Mouse (Mus musculus): Measurements from ENCODE around the gene Hyal6.
A peak's percentile ranks its signal among the peaks of the same experiment; 100 is the strongest.

Gene Hyal6

GRCm38 (mm10) chr6:24732945-24733344 lies at the start of gene Hyal6:
Gene Hyal6 (plus strand): TSS chr6:24733245.
- ATAC-seq (ENCODE audit: low TSS enrichment): no peak

GRCm38 (mm10) chr6:24687871-24688270 lies 45.2 kb upstream of the Hyal6 start:
- ATAC-seq (ENCODE audit: low TSS enrichment): peak; percentile 72

- no peak for ATAC-seq (ENCODE audit: low TSS enrichment)
Observed at GRCm38 (mm10) chr6:24694455-24695410, 38.3 kb upstream of the Hyal6 start.

GRCm38 (mm10) chr6:24696117-24696516 lies 36.9 kb upstream of the Hyal6 start:
- no peak for ATAC-seq (ENCODE audit: low TSS enrichment)

- ATAC-seq (ENCODE audit: low TSS enrichment): no peak
Observed at GRCm38 (mm10) chr6:24697216-24697615, 35.8 kb upstream of the Hyal6 start.

- ATAC-seq (ENCODE audit: low TSS enrichment): no peak
Observed at GRCm38 (mm10) chr6:24707090-24707489, 26.0 kb upstream of the Hyal6 start.

- no peak for ATAC-seq (ENCODE audit: low TSS enrichment)
Observed at GRCm38 (mm10) chr6:24707499-24707898, 25.5 kb upstream of the Hyal6 start.

- ATAC-seq (ENCODE audit: low TSS enrichment): peak; percentile 77
Observed at GRCm38 (mm10) chr6:24721317-24722099, 11.5 kb upstream of the Hyal6 start.

GRCm38 (mm10) chr6:24728130-24728529 lies 4.9 kb upstream of the Hyal6 start:
- ATAC-seq (ENCODE audit: low TSS enrichment): no peak

- ATAC-seq (ENCODE audit: low TSS enrichment): no peak
Observed at GRCm38 (mm10) chr6:24734565-24734964, 1.5 kb downstream of the Hyal6 start.

- no peak for ATAC-seq (ENCODE audit: low TSS enrichment)
Observed at GRCm38 (mm10) chr6:24748029-24748428, 15.0 kb downstream of the Hyal6 start, which contains the start of gene Hyal4. Gene Hyal4 (plus strand): TSS chr6:24748329.

GRCm38 (mm10) chr6:24759281-24759680 lies 26.2 kb downstream of the Hyal6 start:
- ATAC-seq (ENCODE audit: low TSS enrichment): no peak

- no peak for ATAC-seq (ENCODE audit: low TSS enrichment)
Observed at GRCm38 (mm10) chr6:24766261-24766660, 33.2 kb downstream of the Hyal6 start.

- no peak for ATAC-seq (ENCODE audit: low TSS enrichment)
Observed at GRCm38 (mm10) chr6:24779182-24779581, 46.1 kb downstream of the Hyal6 start.

GRCm38 (mm10) chr6:24790888-24791287 lies 57.8 kb downstream of the Hyal6 start, which contains the start of gene Spam1:
Gene Spam1 (plus strand): TSS chr6:24791188.
- ATAC-seq (ENCODE audit: low TSS enrichment): no peak
